Mouse (Mus musculus) forebrain, postnatal 0 days (tissue): ENCODE results near the gene Olfr809. TPM values are rescaled to one million over a fixed set of nuclear protein-coding genes. Genes with fewer than 3 reads are reported as not detected.

Source experiments
- ATAC-seq: fragments of 200-750 bp; cut with Nextera tagmentation; 2 replicates; pipeline ENCODE4 v1.8.0; 2017; ENCODE audit warnings: mild to moderate bottlenecking, moderate library complexity
- DNase-seq: peaks from one replicate; pipeline ENCODE4 v3.0.0-alpha.2; 2015
- H3K27ac ChIP-seq: fragments of 300-500 bp; sonication (generic); 2 replicates; pipeline ENCODE4 v1.5.1; 2014; ENCODE audit warnings: low read depth, mild to moderate bottlenecking, antibody characterized with exemption, low read length, moderate library complexity, mixed read lengths
- H3K27me3 ChIP-seq: fragments of 300-500 bp; sonication (generic); 2 replicates; pipeline ENCODE4 v1.6.1; 2014; ENCODE audit warnings: mild to moderate bottlenecking, low read length, mixed read lengths; ENCODE audit not compliant: insufficient read depth
- H3K36me3 ChIP-seq: fragments of 300-500 bp; sonication (generic); 2 replicates; pipeline ENCODE4 v1.6.1; 2014; ENCODE audit warnings: mild to moderate bottlenecking, moderate library complexity; ENCODE audit not compliant: insufficient read depth
- H3K4me1 ChIP-seq: fragments of 300-500 bp; sonication (generic); 2 replicates; pipeline ENCODE4 v1.6.1; 2014; ENCODE audit warnings: antibody characterized with exemption; ENCODE audit not compliant: insufficient read depth
- H3K4me2 ChIP-seq: fragments of 300-500 bp; sonication (generic); 2 replicates; pipeline ENCODE4 v1.6.1; 2014; ENCODE audit warnings: low read depth, mild to moderate bottlenecking, moderate library complexity
- H3K4me3 ChIP-seq: fragments of 300-500 bp; sonication (generic); 2 replicates; pipeline ENCODE4 v1.5.1; 2014; ENCODE audit warnings: low read depth, low read length, mixed read lengths
- H3K9ac ChIP-seq: fragments of 300-500 bp; sonication (generic); 2 replicates; pipeline ENCODE4 v1.6.1; 2014; ENCODE audit warnings: mild to moderate bottlenecking
- H3K9me3 ChIP-seq: fragments of 300-500 bp; sonication (generic); 2 replicates; pipeline ENCODE4 v1.6.1; 2016; ENCODE audit warnings: low read length
- CTCF ChIP-seq: sonication (generic); IDR thresholded peaks from 2 replicates; pipeline ENCODE4 v1.5.1; 2016; ENCODE audit warnings: antibody characterized with exemption, control low read depth, low read depth
- WGBS: fragments of 180-500 bp; shearing (Covaris S2); extraction: QIAGEN DNeasy Blood & Tissue Kit; methylation state at CpG from one replicate; pipeline ENCODE4 v1.1.7; 2014; 5-methylcytosine and 5-hydroxymethylcytosine counted together
- microRNA-seq, 2 experiments: library from miRNA; unstranded; fragments of <30 nt; microRNA quantifications; one replicate each; pipeline ENCODE4; 2016
- polyA plus RNA-seq: library from polyadenylated mRNA; unstranded; fragments of >200 nt; fragmentation: Nextera tagmentation; extraction: Ambion mirVana; gene quantifications from 2 replicates; pipeline ENCODE4 v1.2.1, GENCODE M21; 2015
- total RNA-seq: library from RNA; depleted of rRNA; stranded (reverse); fragments of >200 nt; gene quantifications from 2 replicates; pipeline ENCODE4 v1.2.3, GENCODE M21; 2014; rRNA removed

The Olfr809 gene
- total and polyA plus RNA-seq, 2 experiments from 2014 or later, result not detected

GRCm38 (mm10) chr10:129804296-129804695 lies 29.9 kb downstream of the Olfr809 start, which contains the start of gene Olfr811:
Olfr811 (minus strand) TSS chr10:129804396.
- Histone ChIP-seq H3K9me3 (no peaks in the 10 kb centered on the region), H3K4me3 (no peak within 1 kb of the TSS), H3K27me3 (no peaks in the 10 kb centered on the region), H3K27ac (no peak within 1 kb of the TSS), H3K9ac (no peak within 1 kb of the TSS), H3K4me2 (no peak within 1 kb of the TSS), H3K36me3 (no peaks in the 10 kb centered on the region), H3K4me1 (no peaks in the 10 kb centered on the region)
- ATAC-seq, result no peak
- DNase-seq, result no peak
- TF ChIP-seq CTCF, result no peak
- 86% methylated on average over 4 of the region's 4 CpGs for WGBS

Small RNAs within 50 kb of the gene (microRNA-seq; reads per million reads assigned to microRNA genes)
- gene Gm24485, result 0 reads per million in 2 experiments

Other genes starting within 250 kb of the Olfr809 start
- not detected in 2 replicates for gene Olfr792, start 235.5 kb upstream of the Olfr809 start, total RNA-seq
- not detected in 2 replicates for gene Olfr792, start 235.5 kb upstream of the Olfr809 start, polyA plus RNA-seq
- 0.15 TPM in 1 of 2 replicates, not detected in the other for gene Olfr794, start 207.0 kb upstream of the Olfr809 start, total RNA-seq
- gene Olfr794, start 207.0 kb upstream of the Olfr809 start, polyA plus RNA-seq, result not detected in 2 replicates
- not detected in 2 replicates for gene Olfr796, start 162.1 kb upstream of the Olfr809 start, total RNA-seq
- not detected in 2 replicates for gene Olfr796, start 162.1 kb upstream of the Olfr809 start, polyA plus RNA-seq
- not detected in 2 replicates for gene Olfr798, start 146.7 kb upstream of the Olfr809 start, total RNA-seq
- not detected in 2 replicates for gene Olfr798, start 146.7 kb upstream of the Olfr809 start, polyA plus RNA-seq
- gene Olfr799, start 137.2 kb upstream of the Olfr809 start, total RNA-seq, result not detected in 2 replicates
- gene Olfr799, start 137.2 kb upstream of the Olfr809 start, polyA plus RNA-seq, result not detected in 2 replicates
- gene Olfr800, start 116.9 kb upstream of the Olfr809 start, total RNA-seq, result 0.31 TPM in 1 of 2 replicates, not detected in the other
- gene Olfr800, start 116.9 kb upstream of the Olfr809 start, polyA plus RNA-seq, result not detected in 2 replicates
- not detected in 2 replicates for gene Olfr801, start 100.8 kb upstream of the Olfr809 start, total RNA-seq
- gene Olfr801, start 100.8 kb upstream of the Olfr809 start, polyA plus RNA-seq, result not detected in 2 replicates
- not detected in 2 replicates for gene Olfr802, start 86.5 kb upstream of the Olfr809 start, total RNA-seq
- 0.06 TPM in 1 of 2 replicates, not detected in the other for gene Olfr802, start 86.5 kb upstream of the Olfr809 start, polyA plus RNA-seq
- gene Olfr803, start 80.4 kb upstream of the Olfr809 start, total RNA-seq, result not detected in 2 replicates
- gene Olfr803, start 80.4 kb upstream of the Olfr809 start, polyA plus RNA-seq, result not detected in 2 replicates
- not detected in 2 replicates for gene Olfr804, start 71.4 kb upstream of the Olfr809 start, total RNA-seq
- not detected in 2 replicates for gene Olfr804, start 71.4 kb upstream of the Olfr809 start, polyA plus RNA-seq
- not detected in 2 replicates for gene Olfr805, start 45.3 kb upstream of the Olfr809 start, total RNA-seq
- not detected in 2 replicates for gene Olfr805, start 45.3 kb upstream of the Olfr809 start, polyA plus RNA-seq
- gene Olfr806, start 32.7 kb upstream of the Olfr809 start, total RNA-seq, result not detected in 2 replicates
- not detected in 2 replicates for gene Olfr806, start 32.7 kb upstream of the Olfr809 start, polyA plus RNA-seq
- gene Olfr807, start 16.8 kb upstream of the Olfr809 start, total RNA-seq, result not detected in 2 replicates
- not detected in 2 replicates for gene Olfr807, start 16.8 kb upstream of the Olfr809 start, polyA plus RNA-seq
- not detected in 2 replicates for gene Olfr808, start 9.2 kb upstream of the Olfr809 start, total RNA-seq
- not detected in 2 replicates for gene Olfr808, start 9.2 kb upstream of the Olfr809 start, polyA plus RNA-seq
- gene Olfr810, start 20.3 kb downstream of the Olfr809 start, total RNA-seq, result not detected in 2 replicates
- not detected in 2 replicates for gene Olfr810, start 20.3 kb downstream of the Olfr809 start, polyA plus RNA-seq
- gene Olfr811, start 29.8 kb downstream of the Olfr809 start, total RNA-seq, result not detected in 2 replicates
- gene Olfr811, start 29.8 kb downstream of the Olfr809 start, polyA plus RNA-seq, result not detected in 2 replicates
- gene Olfr812, start 71.5 kb downstream of the Olfr809 start, total RNA-seq, result not detected in 2 replicates
- gene Olfr812, start 71.5 kb downstream of the Olfr809 start, polyA plus RNA-seq, result not detected in 2 replicates
- gene Olfr813, start 80.7 kb downstream of the Olfr809 start, total RNA-seq, result not detected in 2 replicates
- not detected in 2 replicates for gene Olfr813, start 80.7 kb downstream of the Olfr809 start, polyA plus RNA-seq
- gene Olfr814, start 105.2 kb downstream of the Olfr809 start, total RNA-seq, result not detected in 2 replicates
- gene Olfr814, start 105.2 kb downstream of the Olfr809 start, polyA plus RNA-seq, result not detected in 2 replicates
- gene Olfr815, start 131.2 kb downstream of the Olfr809 start, total RNA-seq, result not detected in 2 replicates
- gene Olfr815, start 131.2 kb downstream of the Olfr809 start, polyA plus RNA-seq, result not detected in 2 replicates
- not detected in 2 replicates for gene Olfr816, start 141.0 kb downstream of the Olfr809 start, total RNA-seq
- not detected in 2 replicates for gene Olfr816, start 141.0 kb downstream of the Olfr809 start, polyA plus RNA-seq
- not detected in 2 replicates for gene Olfr818, start 174.5 kb downstream of the Olfr809 start, total RNA-seq
- not detected in 2 replicates for gene Olfr818, start 174.5 kb downstream of the Olfr809 start, polyA plus RNA-seq
- not detected in 2 replicates for gene Olfr819, start 192.6 kb downstream of the Olfr809 start, total RNA-seq
- not detected in 2 replicates for gene Olfr819, start 192.6 kb downstream of the Olfr809 start, polyA plus RNA-seq
- not detected in 2 replicates for gene Olfr247, start 201.5 kb downstream of the Olfr809 start, total RNA-seq
- not detected in 2 replicates for gene Olfr247, start 201.5 kb downstream of the Olfr809 start, polyA plus RNA-seq
- not detected in 2 replicates for gene Gm10310, start 210.4 kb downstream of the Olfr809 start, total RNA-seq
- gene Gm10310, start 210.4 kb downstream of the Olfr809 start, polyA plus RNA-seq, result not detected in 2 replicates
- gene Olfr820, start 238.0 kb downstream of the Olfr809 start, total RNA-seq, result not detected in 2 replicates
- gene Olfr820, start 238.0 kb downstream of the Olfr809 start, polyA plus RNA-seq, result not detected in 2 replicates